Mouse (Mus musculus) liver, embryonic 12.5 days (tissue): ENCODE measurements at regions not wholly inside any gene's neighbourhood (a gene's known extent, or its start where the extent isn't known, plus 50 kb on each side); places are given as distances from the start of the nearest gene placed in this dataset.

Experiments
- ATAC-seq: fragments of 200-750 bp; cut with Nextera tagmentation; 2 replicates; pipeline ENCODE4 v1.8.0; 2017; ENCODE audit warnings: moderate number of reproducible peaks, mild to moderate bottlenecking, moderate library complexity
- H3K27ac ChIP-seq: fragments of 300-500 bp; sonication (generic); 2 replicates; pipeline ENCODE4 v1.5.1; 2016; ENCODE audit warnings: mild to moderate bottlenecking
- H3K27me3 ChIP-seq: fragments of 300-500 bp; sonication (generic); replicated peaks from 2 replicates; pipeline ENCODE4 v1.6.1; 2016; ENCODE audit warnings: mild to moderate bottlenecking, moderate library complexity
- H3K36me3 ChIP-seq: fragments of 300-500 bp; sonication (generic); 2 replicates; pipeline ENCODE4 v1.6.1; 2016; ENCODE audit warnings: mild to moderate bottlenecking, moderate library complexity
- H3K4me1 ChIP-seq: fragments of 300-500 bp; sonication (generic); 2 replicates; pipeline ENCODE4 v1.6.1; 2016
- H3K4me2 ChIP-seq: fragments of 300-500 bp; sonication (generic); 2 replicates; pipeline ENCODE4 v1.6.1; 2016; ENCODE audit warnings: mild to moderate bottlenecking, moderate library complexity
- H3K4me3 ChIP-seq: fragments of 300-500 bp; sonication (generic); 2 replicates; pipeline ENCODE4 v1.5.1; 2016; ENCODE audit warnings: mild to moderate bottlenecking, moderate library complexity
- H3K9ac ChIP-seq: fragments of 300-500 bp; sonication (generic); 2 replicates; pipeline ENCODE4 v1.6.1; 2016; ENCODE audit warnings: mild to moderate bottlenecking, moderate library complexity
- H3K9me3 ChIP-seq: fragments of 300-500 bp; sonication (generic); replicated peaks from 2 replicates; pipeline ENCODE4 v1.6.1; 2016; ENCODE audit warnings: mild to moderate bottlenecking, moderate library complexity
- WGBS: fragments of 180-500 bp; shearing (Covaris S2); methylation state at CpG from one replicate; pipeline ENCODE4 v1.1.7; 2016; ENCODE audit not compliant: insufficient replicate concordance; 5-methylcytosine and 5-hydroxymethylcytosine counted together

GRCm38 (mm10) chr9:122501864-122502341 is 150.5 kb downstream of the Abhd5 start:
- 48% methylated on average over 13 of the region's 13 CpGs for WGBS
- no peak overlapping the region for H3K9ac ChIP-seq
- no peaks in the 10 kb centered on the region for H3K27me3 ChIP-seq
- no peaks in the 10 kb centered on the region for H3K36me3 ChIP-seq
- no peaks in the 10 kb centered on the region for H3K4me1 ChIP-seq
- no peak overlapping the region for H3K27ac ChIP-seq
- no peak overlapping the region for H3K4me3 ChIP-seq
- no peak overlapping the region for H3K4me2 ChIP-seq
- no peaks in the 10 kb centered on the region for H3K9me3 ChIP-seq
- no peak for ATAC-seq

DNA sequence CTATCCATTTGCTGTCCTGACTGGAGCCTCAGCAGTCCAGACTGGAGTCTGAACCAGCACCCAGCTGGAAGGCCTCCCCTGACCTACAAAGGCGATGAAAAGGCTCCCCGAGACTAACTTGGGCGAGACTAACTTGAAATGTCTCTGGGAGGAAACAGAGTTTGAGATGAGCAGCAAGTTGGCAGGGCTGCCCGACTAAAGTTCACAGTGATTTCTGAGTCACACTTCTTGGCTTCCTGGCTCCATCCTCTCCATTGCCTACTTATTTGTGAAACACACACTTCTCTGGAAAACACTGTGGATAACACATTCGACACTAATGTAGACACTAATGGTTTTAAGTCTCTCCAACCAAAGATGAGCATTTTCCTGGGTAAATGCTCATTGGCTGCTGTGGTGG is 170.2 kb downstream of the Abhd5 start:
- Histone ChIP-seq H3K27ac (no peak overlapping the region), H3K4me1 (no peaks in the 10 kb centered on the region), H3K4me2 (no peak overlapping the region), H3K27me3 (no peaks in the 10 kb centered on the region), H3K4me3 (no peak overlapping the region), H3K9ac (no peak overlapping the region), H3K9me3 (no peaks in the 10 kb centered on the region), H3K36me3 (no peaks in the 10 kb centered on the region)
- no peak for ATAC-seq
- 44% methylated on average over 5 of the region's 5 CpGs for WGBS

- Histone ChIP-seq H3K36me3 (no peaks in the 10 kb centered on the region), H3K4me1 (no peaks in the 10 kb centered on the region), H3K27ac (no peak overlapping the region), H3K4me2 (no peak overlapping the region), H3K27me3 (no peaks in the 10 kb centered on the region), H3K4me3 (no peak overlapping the region), H3K9me3 (no peaks in the 10 kb centered on the region), H3K9ac (no peak overlapping the region)
- 52% methylated on average over 10 of the region's 10 CpGs for WGBS
- ATAC-seq = no peak
Measured at GRCm38 (mm10) chr9:122525621-122526055, 174.2 kb downstream of the Abhd5 start.

GRCm38 (mm10) chr9:122528267-122528666 is 176.9 kb downstream of the Abhd5 start:
- no peak overlapping the region for H3K4me3 ChIP-seq
- H3K36me3 ChIP-seq = no peaks in the 10 kb centered on the region
- H3K27ac ChIP-seq = no peak overlapping the region
- H3K27me3 ChIP-seq = no peaks in the 10 kb centered on the region
- ATAC-seq = no peak
- 62% methylated on average over 6 of the region's 6 CpGs for WGBS
- no peak overlapping the region for H3K4me2 ChIP-seq
- no peak overlapping the region for H3K9ac ChIP-seq
- H3K4me1 ChIP-seq = no peaks in the 10 kb centered on the region
- H3K9me3 ChIP-seq = no peaks in the 10 kb centered on the region

DNA sequence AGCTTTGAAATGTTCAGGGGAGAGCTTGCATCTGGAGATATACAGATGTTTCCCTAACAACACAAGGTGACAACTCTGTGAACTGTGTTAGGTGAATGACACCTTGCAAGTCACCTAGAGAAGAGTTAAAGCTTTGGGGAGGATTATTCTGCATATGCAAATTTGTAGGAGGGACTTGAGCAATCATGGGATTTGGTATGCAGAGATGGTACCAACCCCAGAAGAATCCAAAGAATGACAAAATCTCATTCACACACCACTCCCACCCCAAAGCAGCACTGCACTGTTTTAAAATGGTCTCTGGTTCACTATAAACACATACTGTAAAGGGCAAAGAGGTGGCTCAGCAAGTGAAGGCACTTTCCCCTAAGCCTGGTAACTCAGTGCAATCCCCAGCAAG is 178.3 kb downstream of the Abhd5 start:
- no peak overlapping the region for H3K4me3 ChIP-seq
- no peaks in the 10 kb centered on the region for H3K27me3 ChIP-seq
- no peaks in the 10 kb centered on the region for H3K9me3 ChIP-seq
- no peak for ATAC-seq
- H3K27ac ChIP-seq = no peak overlapping the region
- H3K9ac ChIP-seq = no peak overlapping the region
- no peak overlapping the region for H3K4me2 ChIP-seq
- H3K4me1 ChIP-seq = no peaks in the 10 kb centered on the region
- no peaks in the 10 kb centered on the region for H3K36me3 ChIP-seq

DNA sequence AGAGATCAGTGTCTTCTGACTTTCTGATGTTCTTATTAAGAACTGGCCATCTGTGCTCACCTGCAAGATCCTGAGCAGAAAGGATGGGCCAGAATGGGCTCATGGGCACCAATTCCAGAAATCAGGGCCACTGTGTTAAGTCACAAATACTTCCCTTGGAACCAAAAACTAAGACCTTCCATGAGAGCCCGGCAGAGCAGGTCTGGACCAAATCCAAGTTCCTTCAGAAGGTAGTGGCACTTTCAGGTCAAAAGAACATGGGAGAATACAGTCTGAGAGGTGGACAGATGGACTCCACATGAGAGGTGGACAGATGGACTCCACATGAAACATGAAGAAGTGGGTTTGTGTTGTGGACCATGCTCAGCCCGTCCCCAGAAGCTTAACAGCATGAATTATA is 180.4 kb downstream of the Abhd5 start:
- H3K36me3 ChIP-seq = no peaks in the 10 kb centered on the region
- H3K9ac ChIP-seq = no peak overlapping the region
- H3K27me3 ChIP-seq = no peaks in the 10 kb centered on the region
- H3K9me3 ChIP-seq = no peaks in the 10 kb centered on the region
- no peaks in the 10 kb centered on the region for H3K4me1 ChIP-seq
- ATAC-seq = no peak
- no peak overlapping the region for H3K27ac ChIP-seq
- H3K4me3 ChIP-seq = no peak overlapping the region
- 59% methylated on average over 2 of the region's 2 CpGs for WGBS
- no peak overlapping the region for H3K4me2 ChIP-seq

DNA sequence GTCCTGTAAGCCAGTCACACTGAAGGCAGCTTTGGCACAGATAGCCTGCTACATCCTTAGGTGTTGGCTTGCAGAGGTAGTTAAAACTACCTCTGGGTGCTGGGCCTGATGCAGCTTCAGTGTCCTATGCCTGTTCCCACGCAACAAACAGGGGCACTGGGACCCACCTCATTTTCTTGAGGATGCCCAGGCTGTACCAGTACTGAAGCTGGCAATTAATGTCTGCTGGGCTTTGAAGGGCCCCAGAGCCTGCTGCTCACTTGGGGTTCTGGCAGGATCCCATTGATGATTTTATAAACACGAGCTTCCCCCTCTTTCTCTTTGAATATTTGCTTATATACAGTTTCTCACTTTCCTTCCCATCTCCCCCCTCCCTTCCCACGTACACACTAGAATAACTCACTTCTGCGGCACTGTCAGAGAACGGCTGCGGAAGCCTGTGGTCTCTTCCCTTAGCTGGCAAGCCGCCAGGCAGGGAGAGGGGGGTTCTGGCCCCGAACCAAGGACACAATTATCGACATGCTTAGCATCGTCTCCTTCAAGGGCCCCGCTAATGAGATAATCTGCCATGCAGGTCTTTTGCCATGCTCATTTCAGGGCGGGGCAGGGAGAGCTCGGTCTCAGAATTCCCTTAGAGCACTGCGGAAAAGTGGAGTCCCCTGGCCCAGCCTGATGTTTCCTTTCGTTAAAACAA is 182.9 kb downstream of the Abhd5 start:
- Histone ChIP-seq H3K4me2 (no peak overlapping the region), H3K4me1 (no peaks in the 10 kb centered on the region), H3K9me3 (no peaks in the 10 kb centered on the region), H3K36me3 (no peaks in the 10 kb centered on the region), H3K27ac (no peak overlapping the region), H3K27me3 (no peaks in the 10 kb centered on the region), H3K9ac (no peak overlapping the region), H3K4me3 (no peak overlapping the region)
- ATAC-seq = no peak
- 54% methylated on average over 15 of the region's 15 CpGs for WGBS

DNA sequence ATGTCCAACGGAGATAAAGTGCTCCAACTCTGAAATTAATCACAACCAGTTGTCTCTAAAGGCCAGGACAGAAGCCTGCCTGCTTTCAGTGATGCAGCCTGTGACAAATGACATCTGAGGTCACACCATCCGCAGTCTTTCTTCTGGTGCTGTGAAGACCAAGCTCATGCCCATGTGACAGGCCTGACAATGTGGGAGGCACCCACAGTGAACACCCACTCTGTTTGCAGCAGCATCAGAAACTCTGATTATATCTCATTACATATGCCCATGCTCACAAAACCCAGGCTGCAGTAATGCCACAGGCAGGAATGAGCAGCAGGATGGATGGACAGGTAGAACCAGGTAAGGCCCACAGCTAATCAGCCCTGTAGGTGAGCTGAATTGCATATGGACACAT is 183.6 kb downstream of the Abhd5 start:
- no peak for ATAC-seq
- 54% methylated on average over 2 of the region's 2 CpGs for WGBS
- Histone ChIP-seq H3K4me3 (no peak overlapping the region), H3K9ac (no peak overlapping the region), H3K36me3 (no peaks in the 10 kb centered on the region), H3K4me1 (no peaks in the 10 kb centered on the region), H3K27me3 (no peaks in the 10 kb centered on the region), H3K4me2 (no peak overlapping the region), H3K9me3 (no peaks in the 10 kb centered on the region), H3K27ac (no peak overlapping the region)

DNA sequence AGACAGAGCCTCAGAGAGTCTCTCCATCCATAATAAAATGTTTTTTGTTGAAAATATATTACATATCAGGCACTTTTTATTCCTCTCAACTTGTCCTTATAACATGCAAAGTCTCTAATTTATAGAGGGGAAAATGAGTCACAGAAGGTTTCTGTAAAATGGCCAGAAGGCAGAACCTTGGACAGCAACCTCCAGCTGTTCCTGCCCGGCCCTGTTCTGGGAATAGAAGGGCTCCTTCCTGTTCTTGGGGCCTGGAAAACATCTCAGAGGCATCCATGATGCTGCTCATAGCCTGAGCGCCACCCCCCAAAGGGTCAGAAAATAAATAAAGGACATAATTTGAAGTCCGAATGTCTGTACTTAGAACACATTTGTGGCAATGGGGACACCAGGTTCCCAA is 188.7 kb downstream of the Abhd5 start:
- Histone ChIP-seq H3K9me3 (no peaks in the 10 kb centered on the region), H3K9ac (no peak overlapping the region), H3K4me3 (no peak overlapping the region), H3K27me3 (no peaks in the 10 kb centered on the region), H3K27ac (no peak overlapping the region), H3K4me1 (no peaks in the 10 kb centered on the region), H3K36me3 (no peaks in the 10 kb centered on the region), H3K4me2 (no peak overlapping the region)
- WGBS = 30% methylated on average over 3 of the region's 3 CpGs
- no peak for ATAC-seq

- no peaks in the 10 kb centered on the region for H3K4me1 ChIP-seq
- H3K9me3 ChIP-seq = no peaks in the 10 kb centered on the region
- H3K4me2 ChIP-seq = no peak overlapping the region
- H3K9ac ChIP-seq = no peak overlapping the region
- H3K36me3 ChIP-seq = no peaks in the 10 kb centered on the region
- ATAC-seq = no peak
- H3K27ac ChIP-seq = no peak overlapping the region
- 78% methylated on average over 9 of the region's 9 CpGs for WGBS
- no peaks in the 10 kb centered on the region; the same call in 1 of the 2 replicates for H3K27me3 ChIP-seq
- H3K4me3 ChIP-seq = no peak overlapping the region
Measured at GRCm38 (mm10) chr9:122556051-122556450, 191.1 kb upstream of the Topaz1 start.

GRCm38 (mm10) chr9:122566060-122566459 is 181.1 kb upstream of the Topaz1 start:
- Histone ChIP-seq H3K9ac (no peak overlapping the region), H3K9me3 (no peaks in the 10 kb centered on the region), H3K27me3 (peaks cover 72% of the 10 kb centered on the region), H3K27ac (no peak overlapping the region), H3K4me3 (no peak overlapping the region), H3K36me3 (no peaks in the 10 kb centered on the region), H3K4me1 (peaks cover 8% of the 10 kb centered on the region; the same call in 1 of the 2 replicates), H3K4me2 (no peak overlapping the region)
- no peak for ATAC-seq
- 49% methylated on average over 3 of the region's 3 CpGs for WGBS

DNA sequence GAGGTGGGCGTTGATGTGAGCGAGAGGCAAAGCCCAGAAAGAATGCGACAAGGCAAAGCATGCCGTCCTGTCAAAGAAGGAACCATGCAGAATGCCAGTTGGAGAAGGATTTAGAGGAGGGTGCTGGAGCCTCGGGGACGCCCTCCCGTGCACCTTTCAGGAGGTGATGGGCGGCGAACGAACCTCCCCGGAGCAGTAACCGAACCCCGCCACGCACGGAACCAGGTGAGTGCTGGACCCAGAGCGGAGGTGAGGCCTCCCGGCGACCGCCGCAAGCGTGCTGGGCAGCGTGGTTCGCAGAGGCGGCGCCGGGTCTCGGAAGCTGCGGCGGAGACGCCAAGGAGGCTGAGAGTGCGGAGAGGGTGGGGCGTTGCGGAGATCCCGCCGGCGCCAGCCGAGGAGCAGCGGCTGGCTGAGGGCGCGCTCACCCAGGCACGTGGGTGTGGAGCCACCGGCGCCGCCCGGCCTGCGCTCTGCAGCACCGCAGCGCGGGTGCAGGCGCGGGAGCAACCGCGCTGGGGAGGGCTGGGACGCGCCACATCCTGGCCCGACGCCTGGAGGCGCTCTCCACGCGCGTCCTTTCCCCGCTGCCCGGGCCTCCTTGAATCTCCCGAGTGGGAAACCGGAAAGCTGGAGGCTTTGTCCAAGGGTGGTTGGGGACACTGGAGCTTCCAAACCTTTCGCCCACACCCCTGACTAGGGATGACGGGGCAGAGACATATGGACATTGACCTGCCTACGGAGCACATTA is 178.3 kb upstream of the Topaz1 start:
- 2% methylated on average over 60 of the region's 68 CpGs for WGBS
- no peak overlapping the region for H3K9ac ChIP-seq
- peaks cover 19% of the 10 kb centered on the region; the same call in 1 of the 2 replicates for H3K4me1 ChIP-seq
- no peaks in the 10 kb centered on the region for H3K36me3 ChIP-seq
- peaks cover 89% of the 10 kb centered on the region for H3K27me3 ChIP-seq
- peak overlapping the region; percentile 34 for H3K4me3 ChIP-seq
- H3K4me2 ChIP-seq = peak overlapping the region; percentile 55
- no peak for ATAC-seq
- no peaks in the 10 kb centered on the region for H3K9me3 ChIP-seq
- H3K27ac ChIP-seq = no peak overlapping the region
